ENCODE assay signal across 9 mouse cellular contexts in the genomic region with DNA sequence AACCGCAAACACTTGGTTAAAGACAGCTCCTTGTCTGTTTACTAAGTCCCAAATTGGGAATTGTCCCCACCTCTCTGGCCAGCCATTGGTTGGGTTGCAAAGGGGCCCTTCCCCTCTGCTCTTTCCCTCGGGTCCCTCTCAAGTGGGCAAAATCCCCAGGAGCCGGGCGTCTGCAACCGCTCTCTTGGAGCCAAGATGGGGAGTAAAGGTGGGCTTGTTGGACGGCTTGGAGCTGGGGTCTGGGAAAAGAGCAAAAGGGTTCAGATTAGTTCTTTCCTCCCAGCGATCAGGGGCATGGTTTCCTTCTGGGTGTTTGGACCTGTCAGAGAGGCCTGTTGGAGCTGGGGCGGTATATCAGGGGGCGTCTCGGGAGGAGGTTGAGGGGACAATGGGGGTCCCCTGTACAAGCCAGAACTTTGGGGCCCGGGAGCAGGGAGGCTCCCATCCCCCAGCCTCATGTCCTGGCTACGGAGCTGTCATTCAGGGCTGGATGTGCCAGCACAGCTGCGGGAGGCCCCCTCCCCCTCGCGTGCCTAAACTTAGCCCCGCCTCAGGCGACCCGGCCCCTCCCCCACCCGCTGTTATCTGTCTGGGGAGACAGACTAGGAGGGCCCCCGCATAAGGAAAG. TPM values are rescaled to one million over a fixed set of nuclear protein-coding genes. Genes with fewer than 3 reads are reported as not detected.
DNase-seq lines count a peak whose midpoint lies in the region; ATAC-seq lines count a peak whose summit lies in the region.
"Had no signal": no experiment of that assay in that cellular context is flagged by ENCODE, and none has a peak within 500 bp of the region (broad histone marks: within the 10 kb centered on the region; RNA-seq: fewer than 3 reads in every experiment).

No protein-coding gene starts in this region.

- DNase-seq in cerebellum, postnatal 14 days, result peak; percentile 40 to 59
- DNase-seq in cerebellum, adult 9-11 months, result no peak
- peak; percentile 77 for DNase-seq in embryo, embryonic 11 days
- peak; percentile 41 for DNase-seq in limb, embryonic 11.5 days (ENCODE audit: low spot score)
- no peak for DNase-seq in left cerebral cortex, postnatal 14 days (ENCODE audit: low spot score in 2 of 2)
- DNase-seq in frontal cortex, adult 2 months (ENCODE audit: extremely low spot score in 1 of 2, low spot score in 1 of 2), result no peak

- peak; percentile 64 for ATAC-seq in heart, embryonic 11.5 days (replicated peaks; ENCODE audit: insufficient number of reproducible peaks, low FRiP score, low TSS enrichment)
- peak; percentile 24; the same call in 1 of the 2 replicates for ATAC-seq in limb, embryonic 11.5 days (ENCODE audit: insufficient number of reproducible peaks, low FRiP score, low TSS enrichment, low read depth)
- ATAC-seq in midbrain, embryonic 16.5 days, result no peak

- H3K27ac ChIP-seq in heart, embryonic 11.5 days (ENCODE audit: low read depth, low read length), result peak overlapping the region; percentile 60
- H3K27ac ChIP-seq in limb, embryonic 11.5 days (replicated peaks; ENCODE audit: low read depth, low read length), result no peak overlapping the region
- no peak overlapping the region for H3K27ac ChIP-seq in midbrain, embryonic 16.5 days (ENCODE audit: low read length)

- peaks cover 9% of the 10 kb centered on the region; the same call in 1 of the 2 replicates for H3K4me1 ChIP-seq in heart, embryonic 11.5 days (ENCODE audit: control insufficient read depth, insufficient read depth, low read length)
- peaks cover 7% of the 10 kb centered on the region; the same call in 1 of the 2 replicates for H3K4me1 ChIP-seq in limb, embryonic 11.5 days (ENCODE audit: control insufficient read depth, insufficient read depth, low read length)
- H3K4me1 ChIP-seq in midbrain, embryonic 16.5 days (ENCODE audit: control insufficient read depth, insufficient read depth, low read length), result peaks cover 7% of the 10 kb centered on the region

- H3K4me2 ChIP-seq in heart, embryonic 11.5 days, result peak overlapping the region; percentile 92
- H3K4me2 ChIP-seq in limb, embryonic 11.5 days (ENCODE audit: low read depth, severe bottlenecking), result peak overlapping the region; percentile 42
- peak overlapping the region; percentile 12; the same call in 1 of the 2 replicates for H3K4me2 ChIP-seq in midbrain, embryonic 16.5 days (ENCODE audit: low read length)

- WGBS in heart, embryonic 11.5 days (ENCODE audit: insufficient replicate concordance), result 2% methylated on average over 20 of the region's 20 CpGs
- under 1% methylated on average over 20 of the region's 20 CpGs for WGBS in limb, embryonic 11.5 days
- 7% methylated on average over 20 of the region's 20 CpGs for WGBS in midbrain, embryonic 16.5 days

- H3K36me3 ChIP-seq in heart, embryonic 11.5 days (ENCODE audit: control insufficient read depth, insufficient read depth, low read length), result no peaks in the 10 kb centered on the region
- H3K36me3 ChIP-seq in limb, embryonic 11.5 days (ENCODE audit: control insufficient read depth, insufficient read depth, low read length), result no peaks in the 10 kb centered on the region
- H3K36me3 ChIP-seq in midbrain, embryonic 16.5 days (ENCODE audit: control insufficient read depth, insufficient read depth, low read length), result peaks cover 20% of the 10 kb centered on the region

- H3K4me3 ChIP-seq in heart, embryonic 11.5 days (ENCODE audit: low read depth, low read length), result peak overlapping the region; percentile 62
- H3K4me3 ChIP-seq in limb, embryonic 11.5 days (ENCODE audit: low read depth, low read length), result peak overlapping the region; percentile 20
- H3K4me3 ChIP-seq in midbrain, embryonic 16.5 days (ENCODE audit: low read depth, low read length), result peak overlapping the region; percentile 12; the same call in 1 of the 2 replicates

- peak overlapping the region; percentile 70 for H3K9ac ChIP-seq in heart, embryonic 11.5 days (ENCODE audit: low read depth, low read length)
- H3K9ac ChIP-seq in limb, embryonic 11.5 days (ENCODE audit: low read length), result peak overlapping the region; percentile 23; the same call in 1 of the 2 replicates
- H3K9ac ChIP-seq in midbrain, embryonic 16.5 days (ENCODE audit: low read depth, low read length), result 0 out of 2 replicates have a peak overlapping the region, but pooled peaks have one; percentile 42

- H3K27me3 ChIP-seq in heart, embryonic 11.5 days (ENCODE audit: control insufficient read depth, insufficient read depth, low read length), result no peaks in the 10 kb centered on the region
- no peaks in the 10 kb centered on the region for H3K27me3 ChIP-seq in limb, embryonic 11.5 days (ENCODE audit: control insufficient read depth, insufficient read depth, low read length)
- no peaks in the 10 kb centered on the region for H3K27me3 ChIP-seq in midbrain, embryonic 16.5 days (ENCODE audit: control insufficient read depth, insufficient read depth, low read depth, low read length)

- intact Hi-C loops in left cerebral cortex, postnatal 14 days (cut with DNase I), result no loop called here

- no peaks in the 10 kb centered on the region for H3K9me3 ChIP-seq in heart, embryonic 11.5 days (replicated peaks; ENCODE audit: control insufficient read depth, low read length)
- no peaks in the 10 kb centered on the region for H3K9me3 ChIP-seq in limb, embryonic 11.5 days (ENCODE audit: control insufficient read depth, low read length)
- H3K9me3 ChIP-seq in midbrain, embryonic 16.5 days (replicated peaks; ENCODE audit: control insufficient read depth, low read length, poor library complexity, severe bottlenecking), result no peaks in the 10 kb centered on the region

RNA-seq across cellular contexts. Expression of gene Rtn2, which starts 8.7 kb away (rescaled TPM):
- polyA plus RNA-seq in heart, embryonic 11.5 days (2014; fragmentation: Nextera tagmentation; extraction: Ambion mirVana), result 25.3 and 31.2 TPM in 2 replicates
- 9.0 and 10.0 TPM in 2 replicates for polyA plus RNA-seq in limb, embryonic 11.5 days (2014; fragmentation: Nextera tagmentation; extraction: Ambion mirVana)
- polyA plus RNA-seq in midbrain, embryonic 16.5 days (2015; fragmentation: Nextera tagmentation; extraction: Ambion mirVana), result 111 and 114 TPM in 2 replicates
- 100 to 1,000 TPM; 115 to 123 TPM for total RNA-seq in left cerebral cortex, postnatal 14 days (2021)
- 128 and 135 TPM in 2 replicates for polyA plus RNA-seq in frontal cortex, adult 2 months (2012; rRNA removed)

RNA-seq across cellular contexts. Expression of gene Ppm1n, which starts 11.2 kb away (rescaled TPM):
- polyA plus RNA-seq in heart, embryonic 11.5 days (2014; fragmentation: Nextera tagmentation; extraction: Ambion mirVana), result 0.34 TPM in 1 of 2 replicates, not detected in the other
- polyA plus RNA-seq in limb, embryonic 11.5 days (2014; fragmentation: Nextera tagmentation; extraction: Ambion mirVana), result 0.24 TPM in 1 of 2 replicates, not detected in the other
- polyA plus RNA-seq in midbrain, embryonic 16.5 days (2015; fragmentation: Nextera tagmentation; extraction: Ambion mirVana), result 1.5 and 1.6 TPM in 2 replicates
- under 1 TPM in 1 of 2 experiments, not detected in 1; 0.40 TPM for total RNA-seq in left cerebral cortex, postnatal 14 days (2021)
- polyA plus RNA-seq in frontal cortex, adult 2 months (2012; rRNA removed), result 0.48 and 0.62 TPM in 2 replicates
- polyA plus RNA-seq: gonadal fat pad, adult 2 months had no signal

RNA-seq across cellular contexts. Expression of gene Fosb, which starts 18.8 kb away (rescaled TPM):
- 0.11 and 0.17 TPM in 2 replicates for polyA plus RNA-seq in heart, embryonic 11.5 days (2014; fragmentation: Nextera tagmentation; extraction: Ambion mirVana)
- 0.06 TPM in 1 of 2 replicates, not detected in the other for polyA plus RNA-seq in limb, embryonic 11.5 days (2014; fragmentation: Nextera tagmentation; extraction: Ambion mirVana)
- 0.06 TPM in 2 replicates for polyA plus RNA-seq in midbrain, embryonic 16.5 days (2015; fragmentation: Nextera tagmentation; extraction: Ambion mirVana)
- total RNA-seq in left cerebral cortex, postnatal 14 days (2021), result 10 to 100 TPM in 1 of 2 experiments, 1 to 10 TPM in 1; 7.6 to 10.7 TPM
- polyA plus RNA-seq in frontal cortex, adult 2 months (2012; rRNA removed), result 6.3 and 22.4 TPM in 2 replicates

RNA-seq across cellular contexts. Expression of gene Vasp, which starts 19.5 kb away (rescaled TPM):
- polyA plus RNA-seq in heart, embryonic 11.5 days (2014; fragmentation: Nextera tagmentation; extraction: Ambion mirVana), result 61.9 and 102 TPM in 2 replicates
- polyA plus RNA-seq in limb, embryonic 11.5 days (2014; fragmentation: Nextera tagmentation; extraction: Ambion mirVana), result 62.3 and 65.6 TPM in 2 replicates
- polyA plus RNA-seq in midbrain, embryonic 16.5 days (2015; fragmentation: Nextera tagmentation; extraction: Ambion mirVana), result 35.5 and 40.9 TPM in 2 replicates
- 10 to 100 TPM; 18.4 to 21.1 TPM for total RNA-seq in left cerebral cortex, postnatal 14 days (2021)
- 22.2 and 24.9 TPM in 2 replicates for polyA plus RNA-seq in frontal cortex, adult 2 months (2012; rRNA removed)

RNA-seq across cellular contexts. Expression of gene Ercc1, which starts 53.5 kb away (rescaled TPM):
- 72.5 and 74.5 TPM in 2 replicates for polyA plus RNA-seq in heart, embryonic 11.5 days (2014; fragmentation: Nextera tagmentation; extraction: Ambion mirVana)
- polyA plus RNA-seq in limb, embryonic 11.5 days (2014; fragmentation: Nextera tagmentation; extraction: Ambion mirVana), result 104 and 114 TPM in 2 replicates
- 80.1 and 82.4 TPM in 2 replicates for polyA plus RNA-seq in midbrain, embryonic 16.5 days (2015; fragmentation: Nextera tagmentation; extraction: Ambion mirVana)
- total RNA-seq in left cerebral cortex, postnatal 14 days (2021), result 10 to 100 TPM; 42.7 to 44.0 TPM
- polyA plus RNA-seq in frontal cortex, adult 2 months (2012; rRNA removed), result 49.9 and 53.6 TPM in 2 replicates

Comparison
In these comparisons a context has a peak if more than half of its experiments do, and no peak if none do; other contexts are left out.
1. DNase-seq: peak in cerebellum, postnatal 14 days (2 of 2), embryo, embryonic 11 days (single experiment) and limb, embryonic 11.5 days (single experiment); none in cerebellum, adult 9-11 months (single experiment), left cerebral cortex, postnatal 14 days (0 of 2) and frontal cortex, adult 2 months (0 of 2).
2. H3K4me2 ChIP-seq: peak in every context shown above with its lines; median percentile 92 in heart, embryonic 11.5 days; 42 in limb, embryonic 11.5 days; 12 in midbrain, embryonic 16.5 days.
3. H3K4me3 ChIP-seq: peak in every context shown above with its lines; median percentile 62 in heart, embryonic 11.5 days; 20 in limb, embryonic 11.5 days; 12 in midbrain, embryonic 16.5 days.
4. Peak in every context shown above with its lines, with median percentiles within 50 percentile points of each other: H3K9ac ChIP-seq.